Comparison of ENCODE assay signal across 8 mouse cellular contexts in the genomic region with DNA sequence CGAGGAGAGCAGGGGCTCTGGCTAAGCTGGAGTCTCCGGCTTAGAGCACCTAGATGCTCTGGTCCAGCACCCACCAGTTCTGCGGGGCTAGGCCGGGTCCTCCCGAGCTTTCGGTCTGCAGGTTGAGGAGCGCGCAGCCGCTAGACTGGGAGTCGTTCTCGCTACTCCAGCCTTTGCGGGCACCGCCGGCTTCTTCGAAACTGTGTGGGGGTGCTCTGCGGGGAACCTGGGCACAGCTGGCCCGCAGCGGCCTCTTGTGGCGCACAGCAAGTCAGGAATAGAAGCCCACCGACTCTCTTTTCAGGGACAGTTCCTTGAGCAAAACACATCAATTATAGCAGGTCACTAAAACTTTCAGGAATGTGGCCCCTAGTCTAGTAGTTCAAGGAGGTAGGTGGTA. TPM values are rescaled to one million over a fixed set of nuclear protein-coding genes. Genes with fewer than 3 reads are reported as not detected.
A peak's percentile ranks its signal among the peaks of the same experiment; 100 is the strongest.
DNase-seq lines count a peak whose midpoint lies in the region; ATAC-seq lines count a peak whose summit lies in the region.

No protein-coding gene starts in this region.

- peak overlapping the region; percentile 54 for H3K9ac ChIP-seq in hindbrain, embryonic 16.5 days (ENCODE audit: low read depth, low read length)

- 1% methylated on average over 20 of the region's 20 CpGs for WGBS in embryonic facial prominence, embryonic 10.5 days
- 2% methylated on average over 20 of the region's 20 CpGs for WGBS in hindbrain, embryonic 16.5 days

- no peak overlapping the region; the same call in 1 of the 2 replicates for H3K27ac ChIP-seq in embryonic facial prominence, embryonic 10.5 days (replicated peaks)
- H3K27ac ChIP-seq in hindbrain, embryonic 16.5 days (ENCODE audit: low read depth, low read length), result no peak overlapping the region

- H3K4me1 ChIP-seq in megakaryocyte, embryonic 14.5 days, result peaks cover 54% of the 10 kb centered on the region
- H3K4me1 ChIP-seq in embryonic facial prominence, embryonic 10.5 days, result peaks cover 41% of the 10 kb centered on the region
- H3K4me1 ChIP-seq in hindbrain, embryonic 16.5 days (ENCODE audit: control insufficient read depth, insufficient read depth, low read depth, low read length), result peaks cover 15% of the 10 kb centered on the region

- H3K36me3 ChIP-seq in megakaryocyte, embryonic 14.5 days (replicated peaks; ENCODE audit: low read length), result no peaks in the 10 kb centered on the region
- no peaks in the 10 kb centered on the region for H3K36me3 ChIP-seq in embryonic facial prominence, embryonic 10.5 days (replicated peaks)
- H3K36me3 ChIP-seq in hindbrain, embryonic 16.5 days (ENCODE audit: control insufficient read depth, insufficient read depth, low read length), result no peaks in the 10 kb centered on the region

- peak overlapping the region; percentile 69 for H3K4me2 ChIP-seq in hindbrain, embryonic 16.5 days (ENCODE audit: low read length)

- no peak for ATAC-seq in megakaryocyte, adult 5-6 weeks (ENCODE audit: poor library complexity, severe bottlenecking)
- no peak; the same call in 1 of the 2 replicates for ATAC-seq in hindbrain, embryonic 16.5 days
- peak; percentile 26; the same call in 1 of the 2 replicates for ATAC-seq in megakaryocyte progenitor cell, adult 5-6 weeks (replicated peaks; ENCODE audit: poor library complexity)

- peak overlapping the region; percentile 83 for H3K4me3 ChIP-seq in megakaryocyte, embryonic 14.5 days (replicated peaks)
- H3K4me3 ChIP-seq in embryonic facial prominence, embryonic 10.5 days, result peak overlapping the region; percentile 57
- H3K4me3 ChIP-seq in hindbrain, embryonic 16.5 days (ENCODE audit: low read length), result peak overlapping the region; percentile 37

- H3K9me3 ChIP-seq in megakaryocyte, embryonic 14.5 days, result no peaks in the 10 kb centered on the region
- H3K9me3 ChIP-seq in embryonic facial prominence, embryonic 10.5 days, result no peaks in the 10 kb centered on the region
- no peaks in the 10 kb centered on the region for H3K9me3 ChIP-seq in hindbrain, embryonic 16.5 days (ENCODE audit: control insufficient read depth, low read length)

- peaks cover 88% of the 10 kb centered on the region for H3K27me3 ChIP-seq in megakaryocyte, embryonic 14.5 days (replicated peaks)
- H3K27me3 ChIP-seq in embryonic facial prominence, embryonic 10.5 days (replicated peaks; ENCODE audit: low read depth, poor library complexity, severe bottlenecking), result peaks cover 85% of the 10 kb centered on the region
- peaks cover 40% of the 10 kb centered on the region for H3K27me3 ChIP-seq in hindbrain, embryonic 16.5 days (replicated peaks; ENCODE audit: control insufficient read depth, insufficient read depth, low read length)

- peak; percentile 81 for DNase-seq in embryonic facial prominence, embryonic 10.5 days (ENCODE audit: low spot score)
- peak; percentile 49 for DNase-seq in thymus, postnatal 25 days
- no peak for DNase-seq in layer of hippocampus, postnatal 36 days
- no peak for DNase-seq in ovary, adult 18-20 months (ENCODE audit: low spot score)

RNA-seq across cellular contexts. Expression of a gene that starts 3.5 kb away (rescaled TPM):
- 2.1 and 6.0 TPM in 2 replicates for polyA plus RNA-seq in megakaryocyte, embryonic 14.5 days (2012; ENCODE audit: insufficient read depth, low replicate concordance)
- total RNA-seq in megakaryocyte, adult 5-6 weeks (2015), result 0.41 and 0.56 TPM in 2 replicates
- 0.24 and 0.44 TPM in 2 replicates for total RNA-seq in megakaryocyte, adult 5-6 weeks (2017)
- polyA plus RNA-seq in embryonic facial prominence, embryonic 10.5 days (2016; fragmentation: Nextera tagmentation; extraction: Ambion mirVana), result 1.3 and 2.3 TPM in 2 replicates
- 0.89 and 2.5 TPM in 2 replicates for polyA plus RNA-seq in hindbrain, embryonic 16.5 days (2015; fragmentation: Nextera tagmentation; extraction: Ambion mirVana)
- total RNA-seq in megakaryocyte progenitor cell, adult 5-6 weeks (2015), result not detected in 2 replicates
- not detected in 2 replicates for total RNA-seq in megakaryocyte progenitor cell, adult 5-6 weeks (2017)
- under 1 TPM in 1 of 2 experiments, not detected in 1; 0.25 TPM for total RNA-seq in layer of hippocampus, postnatal 36 days (2021)

RNA-seq across cellular contexts. Expression of a gene that starts 4.3 kb away (rescaled TPM):
- not detected in 2 replicates for polyA plus RNA-seq in megakaryocyte, embryonic 14.5 days (2012; ENCODE audit: insufficient read depth, low replicate concordance)
- 0.16 TPM in 1 of 2 replicates, not detected in the other for total RNA-seq in megakaryocyte, adult 5-6 weeks (2015)
- total RNA-seq in megakaryocyte, adult 5-6 weeks (2017), result 0.04 TPM in 1 of 2 replicates, not detected in the other
- 0.04 and 0.10 TPM in 2 replicates for polyA plus RNA-seq in embryonic facial prominence, embryonic 10.5 days (2016; fragmentation: Nextera tagmentation; extraction: Ambion mirVana)
- 0.05 and 0.10 TPM in 2 replicates for polyA plus RNA-seq in hindbrain, embryonic 16.5 days (2015; fragmentation: Nextera tagmentation; extraction: Ambion mirVana)
- not detected in 2 replicates for total RNA-seq in megakaryocyte progenitor cell, adult 5-6 weeks (2015)
- total RNA-seq in megakaryocyte progenitor cell, adult 5-6 weeks (2017), result not detected in 2 replicates
- not detected for total RNA-seq in layer of hippocampus, postnatal 36 days (2021)

RNA-seq across cellular contexts. Expression of a gene that starts 10.8 kb away (rescaled TPM):
- 103 and 229 TPM in 2 replicates for polyA plus RNA-seq in megakaryocyte, embryonic 14.5 days (2012; ENCODE audit: insufficient read depth, low replicate concordance)
- total RNA-seq in megakaryocyte, adult 5-6 weeks (2015), result 1.4 and 2.1 TPM in 2 replicates
- 2.9 and 3.7 TPM in 2 replicates for total RNA-seq in megakaryocyte, adult 5-6 weeks (2017)
- 120 and 121 TPM in 2 replicates for polyA plus RNA-seq in embryonic facial prominence, embryonic 10.5 days (2016; fragmentation: Nextera tagmentation; extraction: Ambion mirVana)
- 65.1 and 67.0 TPM in 2 replicates for polyA plus RNA-seq in hindbrain, embryonic 16.5 days (2015; fragmentation: Nextera tagmentation; extraction: Ambion mirVana)
- total RNA-seq in megakaryocyte progenitor cell, adult 5-6 weeks (2015), result 0.37 TPM in 1 of 2 replicates, not detected in the other
- total RNA-seq in megakaryocyte progenitor cell, adult 5-6 weeks (2017), result not detected in 2 replicates
- 10 to 100 TPM; 24.0 to 24.3 TPM for total RNA-seq in layer of hippocampus, postnatal 36 days (2021)

RNA-seq across cellular contexts. Expression of a gene that starts 41.0 kb away (rescaled TPM):
- polyA plus RNA-seq in megakaryocyte, embryonic 14.5 days (2012; ENCODE audit: insufficient read depth, low replicate concordance), result 38.5 and 66.3 TPM in 2 replicates
- 8.3 and 8.4 TPM in 2 replicates for total RNA-seq in megakaryocyte, adult 5-6 weeks (2015)
- total RNA-seq in megakaryocyte, adult 5-6 weeks (2017), result 3.8 TPM in 2 replicates
- 38.0 and 46.4 TPM in 2 replicates for polyA plus RNA-seq in embryonic facial prominence, embryonic 10.5 days (2016; fragmentation: Nextera tagmentation; extraction: Ambion mirVana)
- 9.1 and 12.4 TPM in 2 replicates for polyA plus RNA-seq in hindbrain, embryonic 16.5 days (2015; fragmentation: Nextera tagmentation; extraction: Ambion mirVana)
- 5.8 and 8.9 TPM in 2 replicates for total RNA-seq in megakaryocyte progenitor cell, adult 5-6 weeks (2015)
- total RNA-seq in megakaryocyte progenitor cell, adult 5-6 weeks (2017), result 2.0 and 4.4 TPM in 2 replicates
- total RNA-seq in layer of hippocampus, postnatal 36 days (2021), result 10 to 100 TPM in 1 of 2 experiments, 1 to 10 TPM in 1; 8.4 to 12.9 TPM

Comparison
In these comparisons a context has a peak if more than half of its experiments do, and no peak if none do; other contexts are left out.
1. DNase-seq: peak in embryonic facial prominence, embryonic 10.5 days (single experiment) and thymus, postnatal 25 days (single experiment); none in layer of hippocampus, postnatal 36 days (0 of 2) and ovary, adult 18-20 months (single experiment).
2. RNA of a gene that starts 10.8 kb away (total RNA-seq): 24.0 to 24.3 TPM in layer of hippocampus, postnatal 36 days; 1.4 to 3.7 TPM in megakaryocyte, adult 5-6 weeks and 0.37 TPM in megakaryocyte progenitor cell, adult 5-6 weeks; every median in the first group is over 4 times any median in the second.
3. Peak in every context shown above with its lines, with median percentiles within 50 percentile points of each other: H3K4me3 ChIP-seq.